Mouse (Mus musculus) heart, embryonic 16.5 days (tissue): ENCODE measurements around the gene Dennd4a. TPM values are rescaled to one million over a fixed set of nuclear protein-coding genes. Genes with fewer than 3 reads are reported as not detected.

ENCODE experiments used
- ATAC-seq: fragments of 200-750 bp; cut with Nextera tagmentation; replicated peaks from 2 replicates; pipeline ENCODE4 v1.8.0; 2017; ENCODE audit warnings: moderate number of reproducible peaks; ENCODE audit not compliant: insufficient read depth, low FRiP score; ENCODE audit errors: extremely low read depth
- H3K27ac ChIP-seq: fragments of 300-500 bp; sonication (generic); 2 replicates; pipeline ENCODE4 v1.5.1; 2014; ENCODE audit warnings: mild to moderate bottlenecking, low read length, control low read depth, moderate library complexity
- H3K27me3 ChIP-seq: fragments of 300-500 bp; sonication (generic); 2 replicates; pipeline ENCODE4 v1.6.1; 2014; ENCODE audit warnings: low read length, mixed read lengths; ENCODE audit not compliant: control insufficient read depth, insufficient read depth
- H3K36me3 ChIP-seq: fragments of 300-500 bp; sonication (generic); 2 replicates; pipeline ENCODE4 v1.6.1; 2014; ENCODE audit not compliant: control insufficient read depth, insufficient read depth
- H3K4me1 ChIP-seq: fragments of 300-500 bp; sonication (generic); 2 replicates; pipeline ENCODE4 v1.6.1; 2014; ENCODE audit warnings: low read length, mixed read lengths; ENCODE audit not compliant: control insufficient read depth, insufficient read depth
- H3K4me2 ChIP-seq: fragments of 300-500 bp; sonication (generic); 2 replicates; pipeline ENCODE4 v1.6.1; 2014; ENCODE audit warnings: low read depth, mild to moderate bottlenecking, control low read depth, low read length
- H3K4me3 ChIP-seq: fragments of 300-500 bp; sonication (generic); 2 replicates; pipeline ENCODE4 v1.5.1; 2014; ENCODE audit warnings: mild to moderate bottlenecking, control low read depth, low read length
- H3K9ac ChIP-seq: fragments of 300-500 bp; sonication (generic); 2 replicates; pipeline ENCODE4 v1.6.1; 2014; ENCODE audit warnings: low read length, control low read depth
- H3K9me3 ChIP-seq: fragments of 300-500 bp; sonication (generic); replicated peaks from 2 replicates; pipeline ENCODE4 v1.6.1; 2016; ENCODE audit warnings: low read length; ENCODE audit not compliant: control insufficient read depth
- WGBS: fragments of 180-500 bp; shearing (Covaris S2); extraction: QIAGEN DNeasy Blood & Tissue Kit; methylation state at CpG from one replicate; pipeline ENCODE4 v1.1.7; 2014; 5-methylcytosine and 5-hydroxymethylcytosine counted together
- polyA plus RNA-seq: library from polyadenylated mRNA; unstranded; fragments of >200 nt; fragmentation: Nextera tagmentation; extraction: Ambion mirVana; gene quantifications from 2 replicates; pipeline ENCODE4 v1.2.1, GENCODE M21; 2015

The Dennd4a gene
- polyA plus RNA-seq, 1 experiment from 2014 or later, result 6.0 TPM

GRCm38 (mm10) chr9:64934015-64934754, 123.0 kb downstream of the Dennd4a start:
- Histone ChIP-seq H3K4me3 (no peak overlapping the region), H3K4me2 (no peak overlapping the region), H3K27ac (peak overlapping the region; percentile 49; the same call in 1 of the 2 replicates), H3K9me3 (no peaks in the 10 kb centered on the region), H3K4me1 (peaks cover 31% of the 10 kb centered on the region), H3K9ac (no peak overlapping the region), H3K36me3 (no peaks in the 10 kb centered on the region), H3K27me3 (no peaks in the 10 kb centered on the region)
- WGBS, result 28% methylated on average over 15 of the region's 15 CpGs
- ATAC-seq, result peak; percentile 43

GRCm38 (mm10) chr9:64936508-64936907, 125.4 kb downstream of the Dennd4a start:
- 6% methylated on average over 6 of the region's 6 CpGs for WGBS
- Histone ChIP-seq H3K36me3 (no peaks in the 10 kb centered on the region), H3K4me1 (peaks cover 31% of the 10 kb centered on the region), H3K9me3 (no peaks in the 10 kb centered on the region), H3K27me3 (no peaks in the 10 kb centered on the region), H3K27ac (no peak overlapping the region), H3K9ac (no peak overlapping the region), H3K4me2 (no peak overlapping the region), H3K4me3 (no peak overlapping the region)
- no peak for ATAC-seq

- H3K4me3 ChIP-seq, result no peak overlapping the region
- no peak overlapping the region for H3K9ac ChIP-seq
- H3K4me1 ChIP-seq, result peaks cover 22% of the 10 kb centered on the region
- ATAC-seq, result no peak
- H3K27ac ChIP-seq, result no peak overlapping the region
- H3K36me3 ChIP-seq, result no peaks in the 10 kb centered on the region
- no peaks in the 10 kb centered on the region for H3K9me3 ChIP-seq
- no peaks in the 10 kb centered on the region for H3K27me3 ChIP-seq
- H3K4me2 ChIP-seq, result no peak overlapping the region
- 59% methylated on average over 5 of the region's 5 CpGs for WGBS
Observed at GRCm38 (mm10) chr9:64937491-64937890, 126.4 kb downstream of the Dennd4a start.

GRCm38 (mm10) chr9:64938535-64938934, 127.4 kb downstream of the Dennd4a start:
- Histone ChIP-seq H3K36me3 (no peaks in the 10 kb centered on the region), H3K9me3 (no peaks in the 10 kb centered on the region), H3K4me3 (no peak overlapping the region), H3K27ac (no peak overlapping the region), H3K4me1 (peaks cover 19% of the 10 kb centered on the region), H3K9ac (no peak overlapping the region), H3K4me2 (no peak overlapping the region), H3K27me3 (0 out of 2 replicates have a peak, but pooled peaks cover 2% of the 10 kb centered on the region)
- no peak for ATAC-seq
- 32% methylated on average over 5 of the region's 5 CpGs for WGBS

- peaks cover 16% of the 10 kb centered on the region for H3K4me1 ChIP-seq
- ATAC-seq, result no peak
- H3K27ac ChIP-seq, result no peak overlapping the region
- no peak overlapping the region for H3K4me3 ChIP-seq
- H3K36me3 ChIP-seq, result no peaks in the 10 kb centered on the region
- H3K9ac ChIP-seq, result no peak overlapping the region
- H3K9me3 ChIP-seq, result no peaks in the 10 kb centered on the region
- no peak overlapping the region for H3K4me2 ChIP-seq
- 44% methylated on average over 4 of the region's 4 CpGs for WGBS
- H3K27me3 ChIP-seq, result 0 out of 2 replicates have a peak, but pooled peaks cover 2% of the 10 kb centered on the region
Observed at GRCm38 (mm10) chr9:64939281-64939680, 128.1 kb downstream of the Dennd4a start.

GRCm38 (mm10) chr9:64939790-64940189, 128.7 kb downstream of the Dennd4a start:
- H3K4me3 ChIP-seq, result no peak overlapping the region
- no peak for ATAC-seq
- H3K9ac ChIP-seq, result no peak overlapping the region
- H3K27me3 ChIP-seq, result 0 out of 2 replicates have a peak, but pooled peaks cover 2% of the 10 kb centered on the region
- H3K4me1 ChIP-seq, result peaks cover 12% of the 10 kb centered on the region
- H3K36me3 ChIP-seq, result no peaks in the 10 kb centered on the region
- no peak overlapping the region for H3K4me2 ChIP-seq
- no peak overlapping the region for H3K27ac ChIP-seq
- 91% methylated on average over 2 of the region's 2 CpGs for WGBS
- H3K9me3 ChIP-seq, result no peaks in the 10 kb centered on the region

- Histone ChIP-seq H3K27me3 (0 out of 2 replicates have a peak, but pooled peaks cover 2% of the 10 kb centered on the region), H3K36me3 (no peaks in the 10 kb centered on the region), H3K4me3 (no peak overlapping the region), H3K27ac (no peak overlapping the region; the same call in 1 of the 2 replicates), H3K9ac (no peak overlapping the region), H3K9me3 (no peaks in the 10 kb centered on the region), H3K4me2 (no peak overlapping the region), H3K4me1 (peaks cover 8% of the 10 kb centered on the region)
- no peak for ATAC-seq
- 45% methylated on average over 11 of the region's 11 CpGs for WGBS
Observed at GRCm38 (mm10) chr9:64940731-64941346, 129.7 kb downstream of the Dennd4a start.

- 0 out of 2 replicates have a peak, but pooled peaks cover 2% of the 10 kb centered on the region for H3K27me3 ChIP-seq
- H3K27ac ChIP-seq, result no peak overlapping the region
- H3K9me3 ChIP-seq, result no peaks in the 10 kb centered on the region
- no peaks in the 10 kb centered on the region for H3K36me3 ChIP-seq
- no peak for ATAC-seq
- WGBS, result 81% methylated on average over 4 of the region's 4 CpGs
- H3K4me1 ChIP-seq, result peaks cover 8% of the 10 kb centered on the region
- H3K4me2 ChIP-seq, result no peak overlapping the region
- no peak overlapping the region for H3K9ac ChIP-seq
- no peak overlapping the region for H3K4me3 ChIP-seq
Observed at GRCm38 (mm10) chr9:64941650-64942049, 130.5 kb downstream of the Dennd4a start.

- no peak for ATAC-seq
- 44% methylated on average over 11 of the region's 11 CpGs for WGBS
- no peaks in the 10 kb centered on the region for H3K9me3 ChIP-seq
- H3K27me3 ChIP-seq, result peaks cover 7% of the 10 kb centered on the region; the same call in 1 of the 2 replicates
- H3K4me2 ChIP-seq, result no peak overlapping the region
- no peaks in the 10 kb centered on the region for H3K36me3 ChIP-seq
- no peak overlapping the region for H3K4me3 ChIP-seq
- no peak overlapping the region for H3K9ac ChIP-seq
- H3K4me1 ChIP-seq, result peaks cover 6% of the 10 kb centered on the region
- H3K27ac ChIP-seq, result no peak overlapping the region
Observed at GRCm38 (mm10) chr9:64943997-64944396, 132.9 kb downstream of the Dennd4a start.
